Mouse (Mus musculus): Measurements from ENCODE around the gene Use1. TPM values are rescaled to one million over a fixed set of nuclear protein-coding genes. Genes with fewer than 3 reads are reported as not detected.

Gene Use1
- polyA plus RNA-seq, 1 experiment from 2014 or later: 41.2 TPM

DNA sequence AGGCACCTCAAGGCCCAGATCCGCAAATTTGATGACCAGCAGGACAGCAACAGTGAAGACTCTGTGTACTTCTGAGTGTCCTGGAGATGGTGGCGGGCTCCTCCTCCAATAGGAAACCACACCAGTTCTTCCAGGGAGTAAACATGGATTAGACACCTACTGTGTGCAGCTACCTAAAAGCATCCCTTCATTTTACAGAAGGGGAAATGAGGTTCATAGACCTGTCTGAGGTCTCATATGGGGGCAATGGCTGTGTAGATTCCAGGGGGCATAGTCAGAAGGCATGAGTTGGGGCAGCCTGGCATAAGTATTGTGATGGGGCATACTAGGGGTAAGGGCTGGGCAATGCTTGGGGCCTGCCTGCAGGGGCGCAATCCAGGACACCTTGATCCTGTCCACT, 6.4 kb downstream of the Use1 start:
- H3K4me1 ChIP-seq (ENCODE audit: control insufficient read depth, low read depth, low read length): peaks cover 39% of the 10 kb centered on the region
- H3K27ac ChIP-seq (ENCODE audit: low read length): no peak overlapping the region
- H3K9me3 ChIP-seq (replicated peaks; ENCODE audit: control insufficient read depth, low read length): no peaks in the 10 kb centered on the region
- no peak overlapping the region for H3K9ac ChIP-seq (ENCODE audit: low read depth, low read length)
- no peak for ATAC-seq (ENCODE audit: low read depth)
- peaks cover 15% of the 10 kb centered on the region for H3K27me3 ChIP-seq (ENCODE audit: control insufficient read depth, insufficient read depth, low read depth, low read length)
- 77% methylated on average over 3 of the region's 3 CpGs for WGBS (ENCODE audit: insufficient replicate concordance)
- H3K4me3 ChIP-seq (ENCODE audit: low read depth, low read length): no peak overlapping the region
- no peaks in the 10 kb centered on the region; the same call in none of the 2 replicates for H3K36me3 ChIP-seq (ENCODE audit: control insufficient read depth, insufficient read depth)
- no peak overlapping the region for H3K4me2 ChIP-seq (ENCODE audit: low read depth, low read length)

DNA sequence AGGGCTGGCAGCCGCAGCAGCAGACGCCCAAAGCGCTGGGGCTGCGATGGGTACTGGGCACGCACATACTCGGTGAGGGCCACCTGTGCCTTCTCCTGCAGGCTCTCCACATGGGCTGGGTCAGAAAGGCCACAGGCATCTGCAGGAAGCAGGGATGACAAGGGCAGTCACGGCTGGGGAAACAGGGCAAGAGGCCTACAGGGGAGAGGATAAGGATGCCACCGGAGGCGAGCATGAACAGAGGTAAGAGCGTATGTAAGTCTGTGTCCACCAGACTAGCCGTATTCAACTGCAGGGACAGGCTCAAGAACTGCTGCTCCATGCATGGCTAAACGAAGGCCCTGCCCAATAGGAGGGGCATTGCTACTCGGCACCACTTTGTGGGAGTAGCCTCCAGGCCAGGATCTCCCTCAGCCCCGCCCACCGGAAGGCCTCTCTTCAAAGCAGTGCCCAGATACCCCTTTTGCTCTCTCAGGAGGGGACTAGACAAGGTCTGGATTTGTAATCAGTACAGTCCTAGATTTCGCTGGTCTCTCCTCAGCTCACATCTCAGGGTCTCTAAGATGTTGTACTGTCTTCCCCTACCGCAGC, 8.1 kb downstream of the Use1 start:
- H3K4me2 ChIP-seq (ENCODE audit: low read depth, low read length): no peak overlapping the region
- WGBS (ENCODE audit: insufficient replicate concordance): 66% methylated on average over 17 of the region's 17 CpGs

GRCm38 (mm10) chr8:71375581-71376422, 9.2 kb downstream of the Use1 start:
- peaks cover 28% of the 10 kb centered on the region for H3K4me1 ChIP-seq (ENCODE audit: control insufficient read depth, low read depth, low read length)

More for the DNA sequence above, 8.1 kb downstream of the Use1 start:
- Histone ChIP-seq H3K27me3 (ENCODE audit: control insufficient read depth, insufficient read depth, low read depth, low read length) (peaks cover 28% of the 10 kb centered on the region), H3K4me1 (ENCODE audit: control insufficient read depth, low read depth, low read length) (peaks cover 32% of the 10 kb centered on the region), H3K36me3 (ENCODE audit: control insufficient read depth, insufficient read depth) (no peaks in the 10 kb centered on the region; the same call in 1 of the 2 replicates), H3K4me3 (ENCODE audit: low read depth, low read length) (no peak overlapping the region), H3K9me3 (replicated peaks; ENCODE audit: control insufficient read depth, low read length) (no peaks in the 10 kb centered on the region), H3K9ac (ENCODE audit: low read depth, low read length) (no peak overlapping the region), H3K27ac (ENCODE audit: low read length) (no peak overlapping the region)
- ATAC-seq (ENCODE audit: low read depth): no peak

GRCm38 (mm10) chr8:71376423-71377030, 9.9 kb downstream of the Use1 start:
- Histone ChIP-seq H3K27ac (ENCODE audit: low read length) (no peak overlapping the region), H3K36me3 (ENCODE audit: control insufficient read depth, insufficient read depth) (no peaks in the 10 kb centered on the region; the same call in 1 of the 2 replicates), H3K4me3 (ENCODE audit: low read depth, low read length) (no peak overlapping the region), H3K9ac (ENCODE audit: low read depth, low read length) (0 out of 2 replicates have a peak overlapping the region, but pooled peaks have one; percentile 7), H3K4me2 (ENCODE audit: low read depth, low read length) (peak overlapping the region; percentile 62; the same call in 1 of the 2 replicates), H3K27me3 (ENCODE audit: control insufficient read depth, insufficient read depth, low read depth, low read length) (peaks cover 46% of the 10 kb centered on the region), H3K9me3 (replicated peaks; ENCODE audit: control insufficient read depth, low read length) (no peaks in the 10 kb centered on the region), H3K4me1 (ENCODE audit: control insufficient read depth, low read depth, low read length) (peaks cover 32% of the 10 kb centered on the region)
- no peak for ATAC-seq (ENCODE audit: low read depth)
- WGBS (ENCODE audit: insufficient replicate concordance): 59% methylated on average over 8 of the region's 8 CpGs

More at GRCm38 (mm10) chr8:71375581-71376422, 9.2 kb downstream of the Use1 start:
- Histone ChIP-seq H3K27ac (ENCODE audit: low read length) (no peak overlapping the region), H3K27me3 (ENCODE audit: control insufficient read depth, insufficient read depth, low read depth, low read length) (peaks cover 38% of the 10 kb centered on the region), H3K9ac (ENCODE audit: low read depth, low read length) (0 out of 2 replicates have a peak overlapping the region, but pooled peaks have one; percentile 7), H3K9me3 (replicated peaks; ENCODE audit: control insufficient read depth, low read length) (no peaks in the 10 kb centered on the region), H3K36me3 (ENCODE audit: control insufficient read depth, insufficient read depth) (no peaks in the 10 kb centered on the region; the same call in 1 of the 2 replicates), H3K4me3 (ENCODE audit: low read depth, low read length) (peak overlapping the region; percentile 33), H3K4me2 (ENCODE audit: low read depth, low read length) (peak overlapping the region; percentile 62)
- peak; percentile 6 for ATAC-seq (ENCODE audit: low read depth)
- WGBS (ENCODE audit: insufficient replicate concordance): 12% methylated on average over 73 of the region's 74 CpGs

- Histone ChIP-seq H3K36me3 (ENCODE audit: control insufficient read depth, insufficient read depth) (no peaks in the 10 kb centered on the region; the same call in 1 of the 2 replicates), H3K27me3 (ENCODE audit: control insufficient read depth, insufficient read depth, low read depth, low read length) (peaks cover 59% of the 10 kb centered on the region), H3K27ac (ENCODE audit: low read length) (no peak overlapping the region), H3K4me3 (ENCODE audit: low read depth, low read length) (peak overlapping the region; percentile 70), H3K4me2 (ENCODE audit: low read depth, low read length) (peak overlapping the region; percentile 73), H3K9me3 (replicated peaks; ENCODE audit: control insufficient read depth, low read length) (no peaks in the 10 kb centered on the region), H3K9ac (ENCODE audit: low read depth, low read length) (no peak overlapping the region), H3K4me1 (ENCODE audit: control insufficient read depth, low read depth, low read length) (peaks cover 31% of the 10 kb centered on the region)
- ATAC-seq (ENCODE audit: low read depth): no peak
- 54% methylated on average over 4 of the region's 4 CpGs for WGBS (ENCODE audit: insufficient replicate concordance)
Observed at GRCm38 (mm10) chr8:71379008-71379407, 12.4 kb downstream of the Use1 start.

GRCm38 (mm10) chr8:71379512-71380075, 12.9 kb downstream of the Use1 start:
- Histone ChIP-seq H3K9ac (ENCODE audit: low read depth, low read length) (peak overlapping the region; percentile 70; the same call in 1 of the 2 replicates), H3K4me3 (ENCODE audit: low read depth, low read length) (peak overlapping the region; percentile 70), H3K27ac (ENCODE audit: low read length) (0 out of 2 replicates have a peak overlapping the region, but pooled peaks have one; percentile 1), H3K4me1 (ENCODE audit: control insufficient read depth, low read depth, low read length) (peaks cover 31% of the 10 kb centered on the region), H3K27me3 (ENCODE audit: control insufficient read depth, insufficient read depth, low read depth, low read length) (peaks cover 59% of the 10 kb centered on the region), H3K4me2 (ENCODE audit: low read depth, low read length) (peak overlapping the region; percentile 73), H3K36me3 (ENCODE audit: control insufficient read depth, insufficient read depth) (no peaks in the 10 kb centered on the region; the same call in 1 of the 2 replicates), H3K9me3 (replicated peaks; ENCODE audit: control insufficient read depth, low read length) (no peaks in the 10 kb centered on the region)
- 44% methylated on average over 3 of the region's 3 CpGs for WGBS (ENCODE audit: insufficient replicate concordance)
- no peak for ATAC-seq (ENCODE audit: low read depth)

- peaks cover 26% of the 10 kb centered on the region for H3K4me1 ChIP-seq (ENCODE audit: control insufficient read depth, low read depth, low read length)
- no peak for ATAC-seq (ENCODE audit: low read depth)
- H3K4me2 ChIP-seq (ENCODE audit: low read depth, low read length): peak overlapping the region; percentile 73
- 5% methylated on average over 72 of the region's 72 CpGs for WGBS (ENCODE audit: insufficient replicate concordance)
- H3K4me3 ChIP-seq (ENCODE audit: low read depth, low read length): peak overlapping the region; percentile 70
- peak overlapping the region; percentile 76 for H3K27ac ChIP-seq (ENCODE audit: low read length)
- no peaks in the 10 kb centered on the region for H3K9me3 ChIP-seq (replicated peaks; ENCODE audit: control insufficient read depth, low read length)
- no peaks in the 10 kb centered on the region; the same call in 1 of the 2 replicates for H3K36me3 ChIP-seq (ENCODE audit: control insufficient read depth, insufficient read depth)
- peak overlapping the region; percentile 70 for H3K9ac ChIP-seq (ENCODE audit: low read depth, low read length)
- peaks cover 59% of the 10 kb centered on the region for H3K27me3 ChIP-seq (ENCODE audit: control insufficient read depth, insufficient read depth, low read depth, low read length)
Observed at GRCm38 (mm10) chr8:71380178-71381171, 13.8 kb downstream of the Use1 start.

All from liver, embryonic 16.5 days (tissue).